Mouse (Mus musculus) spleen, adult 18-20 months (tissue): ENCODE data around the gene Vcl.

Experiments
- DNase-seq, 2 experiments: peaks; one replicate each; pipeline ENCODE4 v3.0.0; 2022; ENCODE audit warnings: mixed read lengths in 2 of 2

Gene Vcl

GRCm38 (mm10) chr14:20928848-20929745 is at the start of gene Vcl:
Gene Vcl, plus strand, starts transcription at chr14:20929398.
- peak; percentile 91 to 95 for DNase-seq

- no peak for DNase-seq
These were observed 44.5 kb upstream of the Vcl start for GRCm38 (mm10) chr14:20884691-20885090.

- peak; percentile 36 to 44 for DNase-seq
These were observed 43.9 kb upstream of the Vcl start for GRCm38 (mm10) chr14:20885091-20885888.

- peak; percentile 54 to 81 for DNase-seq
These were observed 42.9 kb upstream of the Vcl start for GRCm38 (mm10) chr14:20886266-20886665.

GRCm38 (mm10) chr14:20887541-20888085 is 41.6 kb upstream of the Vcl start:
- DNase-seq: no peak

- DNase-seq: no peak
These were observed 37.2 kb upstream of the Vcl start for GRCm38 (mm10) chr14:20891941-20892402.

- no peak for DNase-seq
These were observed 35.4 kb upstream of the Vcl start for GRCm38 (mm10) chr14:20893815-20894214.

- DNase-seq: no peak
These were observed 27.9 kb upstream of the Vcl start for GRCm38 (mm10) chr14:20901267-20901666.

GRCm38 (mm10) chr14:20903137-20903536 is 26.1 kb upstream of the Vcl start:
- no peak for DNase-seq

- DNase-seq: no peak
These were observed 17.4 kb upstream of the Vcl start for GRCm38 (mm10) chr14:20911811-20912210.

- no peak for DNase-seq
These were observed 14.8 kb upstream of the Vcl start for GRCm38 (mm10) chr14:20914415-20914814.

- no peak for DNase-seq
These were observed 12.3 kb upstream of the Vcl start for GRCm38 (mm10) chr14:20916625-20917612.

GRCm38 (mm10) chr14:20924071-20924789 is 5.0 kb upstream of the Vcl start:
- no peak for DNase-seq

- no peak for DNase-seq
These were observed 1.5 kb upstream of the Vcl start for GRCm38 (mm10) chr14:20927470-20928307.

- DNase-seq: no peak
These were observed 901 bp upstream of the Vcl start for GRCm38 (mm10) chr14:20928308-20928685.

GRCm38 (mm10) chr14:20929814-20930434 is 726 bp downstream of the Vcl start:
- peak; percentile 33 to 51 for DNase-seq

GRCm38 (mm10) chr14:20930481-20931391 is 1.5 kb downstream of the Vcl start:
- no peak for DNase-seq

GRCm38 (mm10) chr14:20938424-20938823 is 9.2 kb downstream of the Vcl start:
- DNase-seq: no peak

- DNase-seq: no peak
These were observed 9.7 kb downstream of the Vcl start for GRCm38 (mm10) chr14:20938860-20939259.
